Mouse (Mus musculus) limb, embryonic 10.5 days (tissue): ENCODE data around the gene Igf1. TPM values are rescaled to one million over a fixed set of nuclear protein-coding genes. Genes with fewer than 3 reads are reported as not detected.

Experiments used
- DNase-seq: peaks from one replicate; pipeline ENCODE4 v3.0.0-alpha.2; 2017; ENCODE audit warnings: low spot score
- H3K27ac ChIP-seq: fragments of 300-500 bp; sonication (generic); 2 replicates; pipeline ENCODE4 v1.5.1; 2016; ENCODE audit warnings: mild to moderate bottlenecking
- H3K27me3 ChIP-seq: fragments of 300-500 bp; sonication (generic); 2 replicates; pipeline ENCODE4 v1.6.1; 2016; ENCODE audit warnings: low read depth, mild to moderate bottlenecking; ENCODE audit not compliant: poor library complexity, severe bottlenecking
- H3K36me3 ChIP-seq: fragments of 300-500 bp; sonication (generic); 2 replicates; pipeline ENCODE4 v1.6.1; 2016; ENCODE audit warnings: mild to moderate bottlenecking, moderate library complexity
- H3K4me1 ChIP-seq: fragments of 300-500 bp; sonication (generic); 2 replicates; pipeline ENCODE4 v1.6.1; 2016
- H3K4me3 ChIP-seq: fragments of 300-500 bp; sonication (generic); 2 replicates; pipeline ENCODE4 v1.5.1; 2016; ENCODE audit warnings: mild to moderate bottlenecking, moderate library complexity
- H3K9me3 ChIP-seq: fragments of 300-500 bp; sonication (generic); replicated peaks from 2 replicates; pipeline ENCODE4 v1.6.1; 2016; ENCODE audit warnings: mild to moderate bottlenecking
- WGBS: fragments of 180-500 bp; shearing (Covaris S2); methylation state at CpG from one replicate; pipeline ENCODE4 v1.1.7; 2016; 5-methylcytosine and 5-hydroxymethylcytosine counted together
- polyA plus RNA-seq: library from polyadenylated mRNA; unstranded; fragments of >200 nt; fragmentation: Nextera tagmentation; extraction: Ambion mirVana; gene quantifications from 2 replicates; pipeline ENCODE4 v1.2.1, GENCODE M21; 2016

Igf1 gene
- polyA plus RNA-seq, result 17.5 and 58.7 TPM in 2 replicates

DNA sequence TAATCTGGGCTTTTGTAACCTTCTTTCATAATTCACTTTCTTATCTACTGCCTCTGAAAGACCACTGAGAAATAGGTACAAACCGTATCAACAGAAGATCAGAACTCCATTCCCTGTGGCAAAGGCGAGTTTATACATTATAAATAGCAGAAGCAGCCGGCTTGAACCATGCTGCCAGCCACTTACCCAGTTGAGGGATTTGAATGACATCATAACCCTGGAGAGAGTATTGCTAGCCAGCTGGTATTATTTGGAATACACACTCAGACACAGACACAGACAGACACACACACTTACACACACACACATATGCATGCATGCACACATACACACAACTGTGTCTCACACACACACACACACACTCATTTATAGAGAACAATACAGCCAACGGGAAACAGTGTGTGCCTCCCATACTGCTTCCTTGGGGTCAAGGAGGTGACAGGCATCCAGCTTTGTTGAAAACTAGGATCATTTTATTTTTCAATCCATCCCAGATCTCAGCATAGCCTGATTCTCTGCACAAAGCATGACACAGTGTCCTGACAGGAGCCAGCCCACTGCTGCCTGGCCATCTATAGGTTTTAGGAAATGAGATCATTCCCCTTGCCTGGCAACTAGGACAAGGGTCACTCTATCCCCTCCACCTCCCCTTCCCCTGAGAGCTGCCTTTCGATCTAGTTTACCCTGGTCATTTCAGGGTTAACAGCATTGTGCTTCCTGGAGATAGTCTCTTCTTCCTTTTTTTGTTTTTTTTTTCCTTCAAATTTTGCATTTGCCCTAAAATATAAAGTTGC, at the start of gene Igf1:
Gene Igf1, plus strand, starts transcription at position 253 of the 794 bp plus-strand sequence.
- Histone ChIP-seq H3K9me3 (no peaks in the 10 kb centered on the region), H3K36me3 (no peaks in the 10 kb centered on the region), H3K27ac (peak within 1 kb of the TSS; percentile 88), H3K4me1 (peaks cover 88% of the 10 kb centered on the region), H3K27me3 (peaks cover 7% of the 10 kb centered on the region; the same call in 1 of the 2 replicates), H3K4me3 (peak within 1 kb of the TSS; percentile 57)
- DNase-seq, result no peak
- WGBS, result 49% methylated on average over 5 of the region's 5 CpGs

DNA sequence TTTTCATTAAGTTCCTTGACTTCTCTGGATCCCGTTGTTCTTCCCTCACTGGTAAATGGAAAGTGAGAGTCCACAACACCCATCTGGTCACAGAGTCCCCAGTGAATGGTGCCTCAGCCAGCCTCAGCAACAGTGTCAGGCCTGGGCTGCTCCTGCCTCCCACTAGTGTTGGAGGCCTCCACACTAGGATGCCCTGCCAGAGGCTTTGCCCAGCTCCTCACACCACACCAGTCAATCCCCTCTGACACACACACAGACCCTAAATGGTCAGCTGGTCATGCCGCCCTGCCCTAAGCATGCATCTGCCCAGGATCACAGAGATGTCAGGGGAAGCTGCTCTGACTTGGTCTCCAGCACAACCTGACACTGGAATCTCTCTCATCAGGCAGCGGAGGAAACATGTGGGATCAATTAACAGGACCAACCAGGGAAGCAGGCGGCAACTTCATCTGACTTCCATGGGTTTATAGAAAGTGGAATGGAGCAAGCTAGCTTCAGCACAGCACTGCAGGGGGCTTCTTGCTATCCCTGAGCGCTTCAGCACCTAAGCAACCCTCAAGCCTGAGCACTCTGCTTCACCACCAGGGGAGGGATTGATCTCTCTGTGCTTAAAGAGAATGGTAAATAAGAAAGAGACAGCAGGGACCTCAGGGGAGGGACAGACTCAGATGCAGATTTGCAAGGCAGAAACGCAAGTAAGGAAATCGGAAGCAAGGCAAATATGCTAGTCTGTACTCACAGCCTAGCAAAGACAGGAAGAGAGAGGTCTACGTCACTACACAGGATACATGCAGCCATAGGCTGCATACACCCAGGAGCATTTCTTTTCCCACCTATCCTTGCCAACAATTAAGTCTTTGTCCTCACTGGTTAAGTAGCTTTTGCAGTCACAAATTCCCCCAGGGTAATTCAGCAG, 45.6 kb upstream of the Igf1 start:
- WGBS, result 10% methylated on average over 8 of the region's 8 CpGs
- H3K36me3 ChIP-seq, result no peaks in the 10 kb centered on the region
- no peaks in the 10 kb centered on the region for H3K27me3 ChIP-seq
- peaks cover 19% of the 10 kb centered on the region for H3K4me1 ChIP-seq
- DNase-seq, result peak; percentile 73
- no peaks in the 10 kb centered on the region for H3K9me3 ChIP-seq
- peak overlapping the region; percentile 78 for H3K27ac ChIP-seq
- H3K4me3 ChIP-seq, result peak overlapping the region; percentile 39

DNA sequence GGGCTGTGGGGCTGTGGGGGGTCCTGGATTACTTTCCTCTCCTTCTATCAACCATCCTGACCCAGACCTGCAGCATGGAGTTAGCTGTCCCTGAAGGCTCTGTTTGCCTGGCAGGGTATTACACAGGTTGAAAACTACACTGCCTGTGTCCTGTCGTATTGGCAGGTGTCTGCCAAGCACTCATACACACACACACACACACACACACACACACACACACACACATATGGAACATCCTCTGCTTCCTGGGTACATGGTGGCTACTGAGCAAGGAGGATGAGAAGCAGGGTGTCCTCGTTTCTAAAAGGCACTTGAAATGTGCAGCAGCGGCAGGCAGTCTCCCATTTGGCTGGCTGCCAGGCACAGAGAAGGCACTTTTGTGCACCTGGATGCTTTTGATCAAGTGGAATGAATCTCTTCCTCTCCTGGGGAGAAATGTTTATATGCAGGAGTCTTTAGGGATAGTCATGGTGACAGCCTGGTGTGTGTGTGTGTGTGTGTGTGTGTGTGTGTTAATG, 44.9 kb upstream of the Igf1 start:
- no peaks in the 10 kb centered on the region for H3K27me3 ChIP-seq
- peaks cover 19% of the 10 kb centered on the region for H3K4me1 ChIP-seq
- no peaks in the 10 kb centered on the region for H3K36me3 ChIP-seq
- 26% methylated on average over 3 of the region's 3 CpGs for WGBS
- H3K9me3 ChIP-seq, result no peaks in the 10 kb centered on the region
- DNase-seq, result peak; percentile 40
- peak overlapping the region; percentile 78 for H3K27ac ChIP-seq
- H3K4me3 ChIP-seq, result peak overlapping the region; percentile 39

DNA sequence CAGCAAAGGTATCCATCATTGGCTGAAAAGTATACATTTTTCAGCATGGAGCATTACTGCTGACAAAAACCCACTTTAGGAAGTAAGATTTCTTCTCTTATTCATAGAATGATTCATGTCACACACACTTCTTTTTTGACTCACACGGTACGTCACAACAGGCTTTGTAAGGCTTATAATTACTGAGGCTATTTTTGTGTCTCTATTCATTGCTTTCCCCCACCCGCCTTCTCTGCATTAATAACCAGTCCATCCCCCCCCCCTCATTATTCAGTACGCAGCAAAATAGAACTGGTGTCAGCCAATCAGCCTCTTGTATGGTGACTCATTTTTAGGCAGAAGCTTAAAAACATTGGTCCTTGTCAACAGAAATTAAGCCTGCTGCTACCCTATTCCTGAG, 41.2 kb upstream of the Igf1 start:
- peaks cover 19% of the 10 kb centered on the region for H3K4me1 ChIP-seq
- H3K4me3 ChIP-seq, result no peak overlapping the region
- H3K27me3 ChIP-seq, result no peaks in the 10 kb centered on the region
- H3K36me3 ChIP-seq, result no peaks in the 10 kb centered on the region
- 92% methylated on average over 4 of the region's 4 CpGs for WGBS
- no peaks in the 10 kb centered on the region for H3K9me3 ChIP-seq
- no peak overlapping the region for H3K27ac ChIP-seq
- DNase-seq, result no peak

DNA sequence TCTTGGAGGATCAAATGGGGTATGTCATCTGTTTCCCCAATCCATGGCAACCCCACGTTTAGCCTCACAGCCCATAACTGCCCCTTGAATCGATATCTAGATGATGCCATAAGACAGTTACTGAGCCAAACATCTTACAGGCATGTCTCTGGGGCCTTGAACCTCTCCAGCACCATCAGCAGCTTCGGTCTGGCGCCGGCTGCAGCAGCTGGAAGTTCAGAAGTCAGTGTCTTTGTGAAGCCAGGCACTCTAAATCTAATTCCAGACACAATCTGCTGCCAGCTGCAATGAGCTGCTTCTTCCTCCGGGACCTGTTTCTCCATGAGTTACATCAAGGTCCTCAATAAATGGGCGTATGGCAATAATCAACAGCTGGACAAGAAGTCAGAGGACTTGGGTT, 40.3 kb upstream of the Igf1 start:
- H3K9me3 ChIP-seq, result no peaks in the 10 kb centered on the region
- H3K27me3 ChIP-seq, result no peaks in the 10 kb centered on the region
- peaks cover 10% of the 10 kb centered on the region for H3K4me1 ChIP-seq
- no peak overlapping the region for H3K4me3 ChIP-seq
- no peaks in the 10 kb centered on the region for H3K36me3 ChIP-seq
- DNase-seq, result no peak
- H3K27ac ChIP-seq, result no peak overlapping the region
- 91% methylated on average over 7 of the region's 7 CpGs for WGBS

DNA sequence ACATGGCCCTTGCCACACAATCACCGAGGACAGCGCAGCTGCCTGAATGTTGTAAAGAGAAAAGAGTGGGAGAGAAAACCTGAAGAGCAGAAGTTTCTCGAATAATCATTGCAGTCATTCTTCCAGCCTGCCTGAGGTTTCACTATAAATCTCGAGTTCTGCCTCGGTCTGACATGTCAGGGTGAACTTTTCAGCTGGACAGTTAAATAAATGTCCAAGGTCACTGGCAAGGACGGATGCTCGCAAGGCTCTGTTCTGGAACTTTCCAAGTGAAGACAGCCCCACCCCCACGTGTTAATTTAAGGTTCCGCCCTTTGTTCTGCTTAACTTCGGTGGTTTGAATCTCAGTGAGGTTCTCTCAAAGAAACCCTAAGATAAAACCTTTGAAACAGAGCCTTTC, 36.2 kb upstream of the Igf1 start:
- WGBS, result 73% methylated on average over 10 of the region's 10 CpGs
- no peaks in the 10 kb centered on the region for H3K4me1 ChIP-seq
- no peaks in the 10 kb centered on the region for H3K36me3 ChIP-seq
- H3K27ac ChIP-seq, result no peak overlapping the region
- no peak overlapping the region for H3K4me3 ChIP-seq
- H3K9me3 ChIP-seq, result no peaks in the 10 kb centered on the region
- H3K27me3 ChIP-seq, result no peaks in the 10 kb centered on the region
- no peak for DNase-seq

DNA sequence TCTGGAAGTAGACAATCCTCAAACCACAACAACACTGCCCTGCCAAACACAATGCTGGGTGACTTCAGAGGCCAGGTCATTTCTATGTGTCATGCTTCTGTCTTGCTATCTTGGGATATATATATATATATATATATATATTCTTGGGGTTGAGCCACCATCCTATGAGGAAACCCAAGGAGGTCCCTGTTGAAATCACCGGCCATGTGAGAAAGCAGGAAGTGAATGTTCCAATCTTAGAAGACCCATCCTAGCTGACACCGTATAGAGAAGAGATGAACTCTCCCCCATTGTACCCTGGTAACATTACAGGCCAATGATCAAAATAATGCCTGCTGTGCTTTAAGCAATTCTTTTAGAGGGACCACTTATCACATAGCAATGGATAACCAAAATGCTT, 28.1 kb upstream of the Igf1 start:
- Histone ChIP-seq H3K27ac (no peak overlapping the region), H3K9me3 (no peaks in the 10 kb centered on the region), H3K27me3 (no peaks in the 10 kb centered on the region), H3K36me3 (no peaks in the 10 kb centered on the region), H3K4me3 (no peak overlapping the region), H3K4me1 (no peaks in the 10 kb centered on the region)
- DNase-seq, result no peak
- 96% methylated on average over 2 of the region's 2 CpGs for WGBS

DNA sequence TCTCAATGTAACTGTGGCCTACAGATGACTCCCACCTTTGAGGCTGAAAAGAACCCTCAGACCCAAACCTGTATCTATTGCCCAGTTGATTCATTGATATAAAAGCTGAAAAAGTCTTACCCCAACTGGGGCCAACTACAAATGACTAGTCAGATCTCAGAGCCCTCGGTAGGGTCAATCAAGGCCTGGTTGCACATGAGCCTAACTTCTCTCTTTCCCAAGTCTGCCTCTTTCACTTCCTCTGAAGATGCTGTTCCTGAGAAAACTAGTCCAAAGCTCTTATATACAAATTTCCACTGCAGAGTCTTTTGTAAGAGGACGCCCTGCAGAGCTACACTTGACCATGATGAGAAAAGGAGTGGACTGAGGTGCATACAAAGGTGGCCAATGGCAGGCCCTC, 27.4 kb upstream of the Igf1 start:
- no peak for DNase-seq
- no peak overlapping the region for H3K27ac ChIP-seq
- no peaks in the 10 kb centered on the region for H3K36me3 ChIP-seq
- WGBS, result 93% methylated on average over 2 of the region's 2 CpGs
- H3K27me3 ChIP-seq, result no peaks in the 10 kb centered on the region
- no peaks in the 10 kb centered on the region for H3K9me3 ChIP-seq
- H3K4me1 ChIP-seq, result no peaks in the 10 kb centered on the region
- no peak overlapping the region for H3K4me3 ChIP-seq

DNA sequence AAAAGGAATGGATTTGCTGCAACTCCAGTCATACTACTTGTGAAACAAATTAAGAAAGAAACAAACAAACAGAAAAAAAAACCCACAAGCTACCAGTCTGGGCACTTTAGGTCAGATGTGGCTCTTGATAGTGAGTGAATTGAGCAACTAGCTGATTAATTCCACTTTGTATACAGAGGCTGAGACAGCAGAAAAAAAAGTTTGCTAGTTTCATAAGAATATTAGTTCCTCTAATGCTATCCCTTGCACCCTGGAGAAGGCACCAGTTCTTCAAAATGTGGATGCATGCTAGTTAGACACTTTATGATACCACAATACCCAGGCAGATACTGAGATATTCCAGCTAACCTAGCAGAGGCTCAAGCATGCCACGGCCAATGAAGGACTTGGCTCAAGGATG, 26.0 kb upstream of the Igf1 start:
- Histone ChIP-seq H3K9me3 (no peaks in the 10 kb centered on the region), H3K36me3 (no peaks in the 10 kb centered on the region), H3K27ac (no peak overlapping the region), H3K4me1 (no peaks in the 10 kb centered on the region), H3K4me3 (no peak overlapping the region), H3K27me3 (no peaks in the 10 kb centered on the region)
- no peak for DNase-seq
- WGBS, result 93% methylated on average over 1 of the region's 1 CpGs

DNA sequence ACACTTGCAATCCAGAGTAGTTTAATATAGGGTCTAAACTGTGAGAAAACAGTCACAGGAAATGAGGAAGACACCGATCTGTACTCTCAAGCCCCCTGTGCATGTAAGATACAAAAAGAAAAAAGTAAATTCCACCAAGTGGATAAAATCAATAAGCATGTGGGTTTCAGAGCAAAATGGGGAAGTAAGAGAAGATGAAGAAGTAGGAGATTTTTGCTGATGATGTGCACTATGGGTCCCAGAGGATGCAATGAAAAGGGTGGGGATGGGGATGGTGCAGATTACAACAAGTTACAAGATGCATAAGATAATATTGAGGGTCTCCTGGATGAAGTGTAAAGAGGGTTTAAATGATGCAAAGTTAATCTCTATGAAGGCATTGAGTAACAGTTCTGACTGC, 18.6 kb upstream of the Igf1 start:
- Histone ChIP-seq H3K27me3 (no peaks in the 10 kb centered on the region), H3K36me3 (no peaks in the 10 kb centered on the region), H3K27ac (no peak overlapping the region), H3K4me3 (no peak overlapping the region), H3K4me1 (peaks cover 5% of the 10 kb centered on the region), H3K9me3 (no peaks in the 10 kb centered on the region)
- no peak for DNase-seq
- WGBS, result 97% methylated on average over 1 of the region's 1 CpGs

DNA sequence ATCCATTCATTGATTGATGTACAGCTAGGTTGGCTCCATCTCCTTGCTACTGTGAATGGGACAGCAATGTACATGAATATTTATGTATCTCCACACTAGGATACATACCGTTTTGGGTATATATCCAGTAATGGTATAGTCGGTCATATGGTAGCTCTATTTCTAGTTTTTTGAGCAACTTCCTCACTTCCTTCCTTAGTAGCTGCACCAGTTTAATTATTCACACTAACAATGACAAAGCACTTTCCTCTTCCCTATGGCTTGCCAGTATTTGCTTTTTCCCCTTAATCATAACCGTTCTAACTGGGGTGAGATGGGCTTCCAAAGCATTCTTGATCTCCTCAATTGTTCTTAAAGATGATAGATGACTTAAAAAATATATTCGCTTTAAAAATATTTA, 15.6 kb upstream of the Igf1 start:
- Histone ChIP-seq H3K9me3 (no peaks in the 10 kb centered on the region), H3K4me3 (no peak overlapping the region), H3K4me1 (peaks cover 11% of the 10 kb centered on the region), H3K36me3 (no peaks in the 10 kb centered on the region), H3K27ac (no peak overlapping the region), H3K27me3 (no peaks in the 10 kb centered on the region)
- DNase-seq, result no peak
- WGBS, result 91% methylated on average over 4 of the region's 4 CpGs

DNA sequence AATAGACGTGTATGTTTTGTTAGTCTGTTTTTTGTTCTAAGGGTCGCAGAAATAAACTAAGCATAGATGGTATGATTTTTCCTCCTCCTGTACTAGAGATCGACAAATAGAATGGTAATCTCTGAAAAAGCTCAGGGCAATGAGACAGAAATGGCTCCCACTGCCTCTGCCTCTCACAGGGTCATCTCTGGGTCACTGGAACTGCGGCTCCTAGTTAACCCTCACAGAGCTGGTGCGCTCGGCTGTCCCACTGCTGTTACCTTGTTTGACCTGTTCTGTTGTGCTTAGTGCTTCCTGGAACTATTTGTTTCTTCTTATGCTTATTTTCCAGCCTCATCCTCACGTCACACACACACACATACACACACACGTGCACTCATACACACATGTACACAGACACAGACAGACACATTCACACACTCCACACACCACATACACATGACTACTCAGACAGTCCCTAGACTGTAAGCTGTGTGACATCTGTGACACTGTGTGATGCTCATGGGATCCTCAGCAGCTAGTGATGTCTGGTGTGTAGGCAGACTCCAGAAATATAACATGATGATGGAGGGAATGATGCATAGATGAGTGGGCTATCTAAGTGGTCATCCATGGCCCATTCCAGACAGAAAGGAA, 13.0 kb upstream of the Igf1 start:
- DNase-seq, result no peak
- no peaks in the 10 kb centered on the region; the same call in 1 of the 2 replicates for H3K27me3 ChIP-seq
- no peaks in the 10 kb centered on the region for H3K36me3 ChIP-seq
- H3K27ac ChIP-seq, result no peak overlapping the region
- no peak overlapping the region for H3K4me3 ChIP-seq
- WGBS, result 46% methylated on average over 8 of the region's 8 CpGs
- H3K9me3 ChIP-seq, result no peaks in the 10 kb centered on the region
- H3K4me1 ChIP-seq, result peaks cover 11% of the 10 kb centered on the region
